Mouse (Mus musculus): ENCODE measurements around the gene Gmeb1. TPM values are rescaled to one million over a fixed set of nuclear protein-coding genes. Genes with fewer than 3 reads are reported as not detected.
A peak's percentile ranks its signal among the peaks of the same experiment; 100 is the strongest.
"Not testable (repeated sequence)": the region's sequence is repeated elsewhere in the genome, so short reads cannot be mapped to it uniquely, and the experiment has no call there.

Gene Gmeb1
- total and polyA plus RNA-seq, 2 experiments from 2014 or later: 10.6 to 30.5 TPM

DNA sequence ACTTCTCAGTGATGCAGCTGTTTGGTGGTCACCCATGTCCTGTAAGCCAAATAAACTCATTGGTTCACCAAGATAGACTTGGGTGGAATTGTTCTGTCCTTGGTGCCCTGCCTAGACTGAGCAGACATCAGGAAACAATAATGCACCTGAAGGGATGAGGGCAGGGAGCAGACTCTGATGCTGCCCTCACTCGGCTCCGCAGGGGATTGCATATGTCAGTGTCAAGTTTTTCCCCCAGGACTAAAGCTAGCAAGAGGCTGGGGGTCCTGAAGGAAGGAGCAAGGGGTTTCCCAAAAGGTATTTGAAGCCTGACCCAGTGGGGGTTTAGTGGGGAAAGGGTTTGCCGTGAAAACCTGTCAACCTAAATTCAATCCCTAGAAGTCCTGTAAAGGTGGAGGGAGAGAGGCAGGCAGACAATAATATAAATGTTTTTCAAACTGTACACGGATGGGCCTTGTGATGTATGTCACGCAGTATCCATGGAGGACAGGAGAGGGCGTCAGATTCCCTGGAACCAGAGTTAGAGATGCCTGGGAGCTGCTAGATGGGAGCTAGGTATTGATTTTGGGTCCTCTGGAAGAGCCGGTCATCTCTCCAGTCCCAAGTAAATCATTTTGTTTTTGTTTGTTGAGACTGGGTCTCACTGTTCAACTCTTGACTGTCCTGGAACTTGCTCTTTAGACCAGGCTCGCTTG, 34.4 kb upstream of the Gmeb1 start:
- no peak for DNase-seq (ENCODE audit: low spot score)
- Histone ChIP-seq H3K9ac (replicated peaks; ENCODE audit: low read length, poor library complexity, severe bottlenecking) (no peak overlapping the region), H3K36me3 (ENCODE audit: insufficient read depth, low read length) (peaks cover 19% of the 10 kb centered on the region), H3K4me2 (ENCODE audit: low read depth, low read length, poor library complexity, severe bottlenecking) (no peak overlapping the region), H3K4me1 (ENCODE audit: insufficient read depth, low read length) (no peaks in the 10 kb centered on the region), H3K27ac (ENCODE audit: low read depth, low read length) (no peak overlapping the region), H3K4me3 (ENCODE audit: low read depth, low read length) (no peak overlapping the region), H3K9me3 (ENCODE audit: low read length) (no peaks in the 10 kb centered on the region), H3K27me3 (ENCODE audit: insufficient read depth, low read length) (no peaks in the 10 kb centered on the region)
- 46% methylated on average over 8 of the region's 8 CpGs for WGBS
- no peak for ATAC-seq (ENCODE audit: low FRiP score)
- TF ChIP-seq CTCF (IDR thresholded peaks at IDR 0.05): peak; percentile 20; the same call in 1 of the 2 replicates

DNA sequence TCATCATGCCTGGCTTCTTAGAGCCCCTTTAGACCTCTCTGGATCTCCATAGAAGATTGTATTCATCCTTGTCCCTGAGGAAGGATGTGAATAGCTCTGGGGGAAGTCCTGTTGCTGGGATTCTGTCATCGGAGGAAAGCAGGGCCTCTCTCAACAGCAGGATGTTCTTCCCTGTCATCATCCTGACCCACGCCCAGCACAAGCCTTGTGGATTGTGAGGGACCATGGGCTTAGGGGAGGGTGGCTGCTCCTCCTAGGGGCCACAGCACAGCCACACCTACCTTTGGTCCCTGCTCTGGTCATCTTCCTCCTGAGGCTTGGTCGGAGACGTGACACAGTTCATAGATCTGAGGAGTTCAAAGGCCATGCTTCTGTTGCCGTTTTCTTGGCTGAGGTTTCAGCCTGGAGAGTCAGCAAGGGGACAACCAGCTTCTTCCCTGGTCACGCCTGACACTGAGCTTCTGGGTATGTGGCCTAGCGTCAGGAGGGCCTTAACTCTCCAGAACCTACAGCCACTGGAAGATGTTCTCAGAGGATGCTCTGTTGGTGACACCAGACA, 32.4 kb upstream of the Gmeb1 start:
- 0 out of 2 replicates have a peak overlapping the region, but pooled peaks have one; percentile 19 for H3K9ac ChIP-seq (replicated peaks; ENCODE audit: low read length, poor library complexity, severe bottlenecking)
- peaks cover 29% of the 10 kb centered on the region for H3K36me3 ChIP-seq (ENCODE audit: insufficient read depth, low read length)
- no peak overlapping the region for H3K4me3 ChIP-seq (ENCODE audit: low read depth, low read length)
- H3K4me1 ChIP-seq (ENCODE audit: insufficient read depth, low read length): no peaks in the 10 kb centered on the region
- H3K9me3 ChIP-seq (ENCODE audit: low read length): no peaks in the 10 kb centered on the region
- TF ChIP-seq CTCF (IDR thresholded peaks at IDR 0.05): no peak
- no peak overlapping the region for H3K4me2 ChIP-seq (ENCODE audit: low read depth, low read length, poor library complexity, severe bottlenecking)
- H3K27ac ChIP-seq (ENCODE audit: low read depth, low read length): no peak overlapping the region
- DNase-seq (ENCODE audit: low spot score): no peak
- no peak for ATAC-seq (ENCODE audit: low FRiP score)
- no peaks in the 10 kb centered on the region for H3K27me3 ChIP-seq (ENCODE audit: insufficient read depth, low read length)
- 82% methylated on average over 7 of the region's 7 CpGs for WGBS

DNA sequence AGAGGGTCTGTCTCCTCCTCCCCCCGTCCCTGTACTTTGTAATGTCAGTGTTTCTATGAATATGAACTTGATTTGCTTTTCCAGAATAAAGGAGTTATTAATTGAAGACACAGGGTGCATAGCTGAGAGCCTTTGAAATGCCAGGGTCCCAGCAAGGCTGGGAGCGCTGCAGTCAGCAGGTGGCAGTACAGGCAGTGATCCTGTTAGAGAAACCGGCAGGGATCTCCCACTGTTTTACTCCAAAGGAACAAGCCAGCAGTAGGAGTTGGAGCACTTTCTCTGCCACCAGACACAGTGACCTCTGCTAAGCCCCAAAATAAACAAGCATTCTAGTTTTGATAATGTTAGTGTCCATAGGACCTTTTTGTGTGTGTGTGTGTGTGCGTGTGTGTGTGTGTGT, 31.6 kb upstream of the Gmeb1 start:
- no peak overlapping the region for H3K27ac ChIP-seq (ENCODE audit: low read depth, low read length)
- H3K4me1 ChIP-seq (ENCODE audit: insufficient read depth, low read length): no peaks in the 10 kb centered on the region
- H3K9me3 ChIP-seq (ENCODE audit: low read length): no peaks in the 10 kb centered on the region
- 44% methylated on average over 4 of the region's 4 CpGs for WGBS
- H3K4me3 ChIP-seq (ENCODE audit: low read depth, low read length): no peak overlapping the region
- peak; percentile 76 for TF ChIP-seq CTCF (IDR thresholded peaks at IDR 0.05)
- ATAC-seq (ENCODE audit: low FRiP score) (no peak), DNase-seq (ENCODE audit: low spot score) (peak; percentile 70)
- H3K27me3 ChIP-seq (ENCODE audit: insufficient read depth, low read length): no peaks in the 10 kb centered on the region
- H3K36me3 ChIP-seq (ENCODE audit: insufficient read depth, low read length): peaks cover 29% of the 10 kb centered on the region
- no peak overlapping the region for H3K9ac ChIP-seq (replicated peaks; ENCODE audit: low read length, poor library complexity, severe bottlenecking)
- no peak overlapping the region for H3K4me2 ChIP-seq (ENCODE audit: low read depth, low read length, poor library complexity, severe bottlenecking)

DNA sequence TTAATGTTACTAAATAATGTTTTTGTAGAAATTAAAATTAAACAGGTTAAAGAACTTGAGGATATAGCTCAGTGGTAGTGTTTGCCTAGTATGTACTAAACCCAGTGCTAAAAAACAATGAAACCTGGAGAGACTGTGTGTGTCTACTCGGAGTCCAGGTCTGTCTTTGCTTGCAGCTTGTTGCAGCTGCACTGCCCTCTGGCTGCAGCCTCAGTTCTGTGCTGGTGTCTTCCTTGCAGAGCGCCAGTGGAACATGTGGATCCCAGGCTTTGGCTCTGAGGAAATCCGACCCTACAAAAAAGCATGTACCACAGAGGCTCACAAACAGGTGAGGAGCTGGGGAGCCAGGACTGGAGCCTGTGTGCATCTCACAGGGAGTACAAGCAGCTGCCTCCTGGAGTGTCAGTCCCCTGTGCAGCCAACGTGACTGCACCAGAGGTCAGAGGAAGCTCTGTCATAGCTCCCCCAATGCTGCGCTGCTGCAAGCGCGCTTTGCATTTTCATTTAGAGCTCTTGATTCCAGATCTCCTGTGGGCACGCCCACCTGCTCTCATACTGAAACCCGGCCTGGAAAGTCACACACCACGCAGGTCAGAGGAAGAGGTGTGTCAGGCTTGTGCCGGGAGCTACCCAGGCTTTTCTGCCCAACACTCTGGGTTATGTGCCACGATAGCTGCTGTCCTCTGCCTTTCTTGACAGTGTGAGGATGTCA, 30.4 kb upstream of the Gmeb1 start:
- DNase-seq (ENCODE audit: low spot score) (no peak), ATAC-seq (ENCODE audit: low FRiP score) (no peak)
- Histone ChIP-seq H3K4me2 (ENCODE audit: low read depth, low read length, poor library complexity, severe bottlenecking) (no peak overlapping the region), H3K4me3 (ENCODE audit: low read depth, low read length) (no peak overlapping the region), H3K9ac (replicated peaks; ENCODE audit: low read length, poor library complexity, severe bottlenecking) (no peak overlapping the region), H3K36me3 (ENCODE audit: insufficient read depth, low read length) (peaks cover 29% of the 10 kb centered on the region), H3K27me3 (ENCODE audit: insufficient read depth, low read length) (no peaks in the 10 kb centered on the region), H3K9me3 (ENCODE audit: low read length) (no peaks in the 10 kb centered on the region), H3K4me1 (ENCODE audit: insufficient read depth, low read length) (no peaks in the 10 kb centered on the region), H3K27ac (ENCODE audit: low read depth, low read length) (no peak overlapping the region)
- TF ChIP-seq CTCF (IDR thresholded peaks at IDR 0.05): peak; percentile 62
- WGBS: 77% methylated on average over 12 of the region's 12 CpGs

DNA sequence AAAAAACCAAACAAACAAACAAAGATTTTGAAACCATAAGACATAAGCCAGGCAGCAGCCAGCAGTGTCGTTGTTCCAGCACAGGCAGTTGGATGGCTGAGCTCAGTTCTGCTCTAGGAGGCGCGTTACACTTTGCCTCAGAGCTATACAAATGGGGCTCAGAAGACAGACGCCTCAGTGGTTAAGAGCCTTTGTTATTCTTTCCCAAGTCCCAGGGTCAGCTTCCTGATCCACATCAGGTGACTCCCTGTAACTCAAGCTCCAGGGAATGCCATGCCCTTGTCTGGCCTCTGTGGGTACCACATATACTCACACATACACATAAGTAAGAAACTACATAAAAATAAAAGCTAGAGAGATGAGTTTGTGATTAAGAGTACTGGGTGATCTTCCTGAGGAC, 29.7 kb upstream of the Gmeb1 start:
- DNase-seq (ENCODE audit: low spot score) (no peak), ATAC-seq (ENCODE audit: low FRiP score) (no peak)
- H3K27ac ChIP-seq (ENCODE audit: low read depth, low read length): no peak overlapping the region
- no peak overlapping the region for H3K9ac ChIP-seq (replicated peaks; ENCODE audit: low read length, poor library complexity, severe bottlenecking)
- H3K27me3 ChIP-seq (ENCODE audit: insufficient read depth, low read length): no peaks in the 10 kb centered on the region
- no peak overlapping the region for H3K4me3 ChIP-seq (ENCODE audit: low read depth, low read length)
- H3K4me2 ChIP-seq (ENCODE audit: low read depth, low read length, poor library complexity, severe bottlenecking): no peak overlapping the region
- TF ChIP-seq CTCF (IDR thresholded peaks at IDR 0.05): no peak
- peaks cover 29% of the 10 kb centered on the region for H3K36me3 ChIP-seq (ENCODE audit: insufficient read depth, low read length)
- WGBS: 93% methylated on average over 4 of the region's 4 CpGs
- no peaks in the 10 kb centered on the region for H3K9me3 ChIP-seq (ENCODE audit: low read length)
- no peaks in the 10 kb centered on the region for H3K4me1 ChIP-seq (ENCODE audit: insufficient read depth, low read length)

DNA sequence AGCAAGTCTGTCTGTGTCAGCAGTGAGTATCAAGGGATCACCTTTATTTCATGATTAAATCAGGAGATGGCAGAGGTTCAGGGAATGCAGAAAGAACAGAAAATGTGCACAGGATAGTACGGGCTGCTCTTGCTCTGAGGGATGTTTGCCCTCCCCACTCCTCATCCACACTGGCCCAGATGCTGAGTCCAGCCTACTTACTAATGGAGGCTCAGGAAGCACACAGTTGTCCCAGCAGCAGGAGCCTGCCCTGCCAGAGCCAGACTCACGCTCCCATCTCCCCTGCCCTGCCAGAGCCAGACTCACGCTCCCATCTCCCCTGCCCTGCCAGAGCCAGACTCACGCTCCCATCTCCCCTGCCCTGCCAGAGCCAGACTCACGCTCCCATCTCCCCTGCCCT, 27.4 kb upstream of the Gmeb1 start:
- H3K27me3 ChIP-seq (ENCODE audit: insufficient read depth, low read length); H3K4me3 ChIP-seq (ENCODE audit: low read depth, low read length); H3K9me3 ChIP-seq (ENCODE audit: low read length); H3K4me1 ChIP-seq (ENCODE audit: insufficient read depth, low read length); H3K27ac ChIP-seq (ENCODE audit: low read depth, low read length); ATAC-seq (ENCODE audit: low FRiP score); H3K9ac ChIP-seq (replicated peaks; ENCODE audit: low read length, poor library complexity, severe bottlenecking); DNase-seq (ENCODE audit: low spot score); H3K4me2 ChIP-seq (ENCODE audit: low read depth, low read length, poor library complexity, severe bottlenecking): not testable (repeated sequence)
- WGBS: 86% methylated on average over 2 of the region's 5 CpGs
- H3K36me3 ChIP-seq (ENCODE audit: insufficient read depth, low read length): peaks cover 42% of the 10 kb centered on the region

Data from midbrain, postnatal 0 days (tissue).